Mouse (Mus musculus) right cerebral cortex, postnatal 25 days (tissue): ENCODE results near the gene Pla2g4b.

ENCODE experiments used
- DNase-seq: peaks from one replicate; pipeline ENCODE4 v3.0.0; 2022

Pla2g4b gene

GRCm38 (mm10) chr2:120017599-120017998 is 15.6 kb upstream of the Pla2g4b start:
- DNase-seq: no peak

- no peak for DNase-seq
Measured at GRCm38 (mm10) chr2:120024337-120024736, 8.9 kb upstream of the Pla2g4b start.

- DNase-seq: peak; percentile 88
Measured at GRCm38 (mm10) chr2:120026984-120027949, 6.0 kb upstream of the Pla2g4b start, which contains the start of the genes Jmjd7 and Gm28042. TSS of gene Jmjd7 (plus strand) at chr2:120027483. TSS of gene Gm28042 (plus strand) at chr2:120027493.

- DNase-seq: no peak
Measured at GRCm38 (mm10) chr2:120027950-120028331, 5.3 kb upstream of the Pla2g4b start.

- no peak for DNase-seq
Measured at GRCm38 (mm10) chr2:120030380-120030779, 2.8 kb upstream of the Pla2g4b start.

- DNase-seq: no peak
Measured at GRCm38 (mm10) chr2:120033726-120034125, 509 bp downstream of the Pla2g4b start.

GRCm38 (mm10) chr2:120037744-120038143 is 4.5 kb downstream of the Pla2g4b start:
- no peak for DNase-seq

- no peak for DNase-seq
Measured at GRCm38 (mm10) chr2:120040991-120041390, 7.8 kb downstream of the Pla2g4b start.

GRCm38 (mm10) chr2:120044101-120044603 is 10.9 kb downstream of the Pla2g4b start:
- DNase-seq: peak; percentile 66

- DNase-seq: no peak
Measured at GRCm38 (mm10) chr2:120044676-120045075, 11.5 kb downstream of the Pla2g4b start.

GRCm38 (mm10) chr2:120046486-120047310 is 13.5 kb downstream of the Pla2g4b start:
- DNase-seq: peak; percentile 55

- DNase-seq: no peak
Measured at GRCm38 (mm10) chr2:120048173-120048572, 15.0 kb downstream of the Pla2g4b start.

GRCm38 (mm10) chr2:120049632-120050274 is 16.5 kb downstream of the Pla2g4b start:
- no peak for DNase-seq

GRCm38 (mm10) chr2:120051405-120051804 is 18.2 kb downstream of the Pla2g4b start:
- DNase-seq: no peak

- DNase-seq: no peak
Measured at GRCm38 (mm10) chr2:120054771-120055552, 21.7 kb downstream of the Pla2g4b start.

GRCm38 (mm10) chr2:120055923-120056322 is 22.7 kb downstream of the Pla2g4b start:
- DNase-seq: no peak

- DNase-seq: no peak
Measured at GRCm38 (mm10) chr2:120058818-120059217, 25.6 kb downstream of the Pla2g4b start.

- no peak for DNase-seq
Measured at GRCm38 (mm10) chr2:120059466-120059865, 26.2 kb downstream of the Pla2g4b start.

GRCm38 (mm10) chr2:120060190-120060589 is 27.0 kb downstream of the Pla2g4b start:
- DNase-seq: no peak

GRCm38 (mm10) chr2:120060651-120061050 is 27.4 kb downstream of the Pla2g4b start:
- no peak for DNase-seq

GRCm38 (mm10) chr2:120062248-120062647 is 29.0 kb downstream of the Pla2g4b start:
- DNase-seq: no peak

GRCm38 (mm10) chr2:120064639-120065038 is 31.4 kb downstream of the Pla2g4b start:
- no peak for DNase-seq
